Mouse (Mus musculus) bone marrow macrophage, adult 2 months (primary cell): ENCODE data around the gene Cd7. TPM values are rescaled to one million over a fixed set of nuclear protein-coding genes. Genes with fewer than 3 reads are reported as not detected.
"Not testable (repeated sequence)": the region's sequence is repeated elsewhere in the genome, so short reads cannot be mapped to it uniquely, and the experiment has no call there.

Source experiments
- H3K27ac ChIP-seq: 2 replicates; pipeline ENCODE4 v1.5.1; 2012; ENCODE audit warnings: low read depth, low read length; ENCODE audit not compliant: insufficient read depth
- H3K4me1 ChIP-seq: 2 replicates; pipeline ENCODE4 v1.6.1; 2012; ENCODE audit warnings: low read length; ENCODE audit not compliant: control insufficient read depth, insufficient read depth
- H3K4me3 ChIP-seq: 2 replicates; pipeline ENCODE4 v1.5.1; 2012; ENCODE audit warnings: mild to moderate bottlenecking, low read length, moderate library complexity; ENCODE audit not compliant: insufficient read depth
- CTCF ChIP-seq: IDR thresholded peaks from 2 replicates; pipeline ENCODE4 v1.5.1; 2012; ENCODE audit warnings: low read depth, mild to moderate bottlenecking, low read length, moderate library complexity
- POLR2A ChIP-seq: IDR thresholded peaks from 2 replicates; pipeline ENCODE4 v1.6.1; 2012; ENCODE audit warnings: mild to moderate bottlenecking, low read depth, low read length, borderline replicate concordance
- polyA plus RNA-seq: library from polyadenylated mRNA; stranded (reverse); fragments of >200 nt; gene quantifications from 2 replicates; pipeline ENCODE4 v1.2.4, GENCODE M21; 2012; ENCODE audit not compliant: missing spikeins, insufficient read depth, insufficient read length

Cd7 gene
- polyA plus RNA-seq = not detected in 2 replicates

DNA sequence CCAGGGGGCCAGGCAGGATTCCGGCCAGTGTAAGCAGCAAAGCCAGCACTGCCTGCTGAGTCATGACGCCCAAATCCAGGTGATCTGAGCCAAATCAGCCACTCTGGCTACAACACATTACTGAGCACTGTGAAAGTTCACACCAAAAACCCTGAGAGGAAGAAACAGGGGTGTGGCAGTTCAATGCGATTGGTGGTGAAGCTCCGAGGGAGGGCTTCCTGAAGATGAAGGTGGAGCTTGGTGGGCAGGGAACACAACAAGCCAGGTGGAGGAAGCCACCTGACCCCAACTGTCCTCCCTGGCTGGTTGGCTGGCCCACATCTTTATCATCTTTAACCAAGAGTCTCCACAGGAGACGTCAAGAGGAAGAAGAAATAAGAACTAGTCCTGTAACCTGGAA, at the start of gene Cd7:
Cd7 (minus strand) TSS at position 117 of the 400 bp plus-strand sequence.
- Histone ChIP-seq H3K4me3 (no peak within 1 kb of the TSS), H3K4me1 (no peaks in the 10 kb centered on the region), H3K27ac (no peak within 1 kb of the TSS)
- no peak for TF ChIP-seq CTCF
- no peak for TF ChIP-seq POLR2A

DNA sequence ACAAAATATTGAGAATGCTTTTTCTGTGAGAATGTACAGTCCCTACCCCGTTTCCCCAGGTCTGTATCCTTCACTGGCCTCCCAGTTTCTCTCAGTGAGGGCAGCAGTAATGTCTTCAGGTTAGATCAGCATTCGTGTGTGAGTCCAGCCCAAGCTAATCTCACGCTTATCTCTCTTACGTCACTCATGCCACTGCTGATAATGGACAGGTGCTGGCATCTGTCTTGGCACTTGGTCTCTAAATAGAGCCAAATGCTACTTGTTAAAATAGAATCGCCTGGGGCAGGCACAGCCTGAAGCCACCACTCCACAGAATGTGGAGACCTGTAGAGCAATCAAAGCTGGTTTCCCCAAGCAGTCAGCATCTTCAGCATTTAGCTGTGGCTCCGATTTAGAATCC, 49.8 kb upstream of the Cd7 start:
- Histone ChIP-seq H3K4me3 (no peak overlapping the region), H3K4me1 (peaks cover 5% of the 10 kb centered on the region; the same call in 1 of the 2 replicates), H3K27ac (no peak overlapping the region)
- TF ChIP-seq CTCF = no peak
- no peak for TF ChIP-seq POLR2A

DNA sequence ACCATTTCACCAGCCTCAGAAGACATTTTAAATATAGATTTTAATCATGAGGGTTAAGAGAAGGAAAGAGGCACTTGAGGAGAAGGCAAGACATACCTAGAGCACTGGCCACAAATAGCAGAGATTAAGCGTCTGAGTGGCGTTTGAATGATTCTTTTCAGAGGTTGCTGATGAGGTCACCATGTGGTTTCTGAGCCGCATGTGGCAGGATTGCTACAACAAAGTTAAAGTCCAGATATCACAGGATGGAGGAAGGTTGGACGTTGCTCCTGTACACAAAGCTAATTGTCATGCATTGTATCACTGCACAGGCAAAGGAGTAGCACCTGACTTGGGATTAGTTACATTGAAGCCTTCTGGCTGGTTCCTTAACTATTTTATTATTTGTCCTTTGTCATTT, 47.1 kb upstream of the Cd7 start:
- no peak for TF ChIP-seq CTCF
- no peak for TF ChIP-seq POLR2A
- no peak overlapping the region for H3K27ac ChIP-seq
- peaks cover 19% of the 10 kb centered on the region for H3K4me1 ChIP-seq
- no peak overlapping the region for H3K4me3 ChIP-seq

DNA sequence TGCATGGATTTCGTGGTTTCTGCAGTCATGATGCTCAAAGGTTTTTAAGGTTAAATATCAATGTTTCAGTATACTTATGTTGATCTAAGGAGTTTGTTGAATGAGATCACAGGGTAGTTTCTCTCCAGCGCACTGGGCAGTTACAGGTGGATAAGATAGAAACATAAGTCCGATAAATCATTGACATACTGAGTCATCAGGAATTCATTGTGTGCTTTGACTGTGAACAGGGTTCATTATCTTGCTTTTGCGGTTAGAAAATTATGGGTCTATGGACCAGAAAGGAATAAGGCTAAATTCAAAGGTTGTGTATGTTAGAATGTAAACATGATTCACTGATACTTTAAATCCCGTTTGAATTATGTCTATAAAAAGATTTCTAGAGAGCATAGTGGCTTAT, 46.0 kb upstream of the Cd7 start:
- no peak overlapping the region for H3K4me3 ChIP-seq

DNA sequence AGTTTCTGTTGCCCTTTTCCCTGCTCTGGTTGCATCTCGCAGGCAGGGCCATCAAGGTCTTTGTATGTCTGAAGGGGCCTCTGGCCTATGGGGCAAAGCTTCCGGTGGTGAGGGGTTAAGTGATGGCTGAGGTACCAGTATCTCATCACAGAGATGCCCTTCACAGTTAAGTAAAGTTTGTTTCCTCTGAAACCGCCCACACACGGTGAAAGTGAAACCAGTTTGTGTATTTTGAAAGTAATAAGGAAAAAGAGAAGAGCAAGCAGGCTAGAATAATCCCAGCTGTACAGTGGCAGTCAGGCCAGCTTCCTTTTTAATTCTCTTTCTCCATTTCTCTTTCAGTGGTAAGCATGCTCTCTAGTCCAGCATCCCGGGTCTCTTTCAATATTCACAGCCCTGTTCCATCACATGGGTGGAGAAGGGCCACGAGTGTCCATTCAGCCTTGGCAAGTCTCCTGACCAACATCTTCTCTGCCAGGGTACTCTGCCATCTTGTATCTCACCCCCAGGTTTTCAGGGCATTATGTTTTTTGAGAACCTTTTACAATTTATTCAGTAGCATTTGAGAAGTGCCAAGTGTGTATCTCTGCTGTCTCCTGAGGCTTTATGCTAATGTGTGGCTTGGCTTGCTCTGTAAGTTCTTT, 43.8 kb upstream of the Cd7 start:
- H3K4me1 ChIP-seq = peaks cover 24% of the 10 kb centered on the region
- peak overlapping the region; percentile 50 for H3K27ac ChIP-seq
- TF ChIP-seq CTCF (no peak), POLR2A (no peak)
- peak overlapping the region; percentile 48 for H3K4me3 ChIP-seq

More for the DNA sequence above, 46.0 kb upstream of the Cd7 start:
- no peak for TF ChIP-seq POLR2A
- no peak for TF ChIP-seq CTCF
- no peak overlapping the region for H3K27ac ChIP-seq
- H3K4me1 ChIP-seq = peaks cover 18% of the 10 kb centered on the region

DNA sequence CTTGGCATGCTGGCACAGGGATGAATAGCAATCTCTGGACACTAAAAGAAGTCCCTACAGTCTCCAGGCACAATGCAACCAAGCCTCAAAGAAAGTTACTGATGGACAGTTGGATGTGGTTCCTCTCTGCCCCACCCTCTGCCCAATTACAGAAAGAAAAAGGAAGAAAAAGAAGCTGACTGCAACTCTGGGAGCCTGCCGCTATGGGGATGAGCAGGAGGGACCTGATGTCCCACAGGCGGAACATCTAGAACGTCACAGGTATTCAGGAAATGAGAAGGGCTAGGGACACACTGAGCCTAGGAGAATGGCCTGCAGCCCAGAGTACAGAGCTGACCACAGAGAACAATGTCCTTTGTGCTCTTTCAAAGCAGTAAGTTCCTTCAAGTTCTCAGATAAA, 43.0 kb upstream of the Cd7 start:
- no peak for TF ChIP-seq POLR2A
- TF ChIP-seq CTCF = no peak
- H3K27ac ChIP-seq = peak overlapping the region; percentile 33
- peak overlapping the region; percentile 48 for H3K4me3 ChIP-seq
- H3K4me1 ChIP-seq = peaks cover 28% of the 10 kb centered on the region

DNA sequence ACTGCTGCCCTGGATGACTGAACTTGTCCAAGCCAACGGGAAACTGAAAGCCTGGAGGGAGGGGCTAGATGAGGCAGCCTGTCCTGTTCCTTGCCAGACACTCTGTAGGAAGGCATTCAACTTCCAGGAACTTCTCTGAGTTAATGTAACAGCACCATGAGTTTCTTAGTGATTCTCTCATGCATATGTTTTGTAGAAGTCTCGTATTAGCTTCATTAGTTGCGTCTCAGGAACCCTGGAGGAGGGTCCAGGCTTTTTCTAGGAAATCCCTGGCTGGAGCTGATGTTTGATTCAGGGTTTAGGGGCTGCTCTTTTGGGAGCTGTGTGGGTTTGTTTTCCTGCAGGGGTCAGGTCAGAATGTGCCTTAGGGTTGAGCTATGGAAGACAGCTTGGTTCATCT, 41.9 kb upstream of the Cd7 start, which contains the start of gene Sectm1a:
Sectm1a (minus strand) TSS at position 101 of the 400 bp plus-strand sequence.
- no peak within 1 kb of the TSS for H3K4me3 ChIP-seq
- H3K4me1 ChIP-seq = peaks cover 28% of the 10 kb centered on the region
- H3K27ac ChIP-seq = no peak within 1 kb of the TSS
- no peak for TF ChIP-seq CTCF
- no peak for TF ChIP-seq POLR2A

DNA sequence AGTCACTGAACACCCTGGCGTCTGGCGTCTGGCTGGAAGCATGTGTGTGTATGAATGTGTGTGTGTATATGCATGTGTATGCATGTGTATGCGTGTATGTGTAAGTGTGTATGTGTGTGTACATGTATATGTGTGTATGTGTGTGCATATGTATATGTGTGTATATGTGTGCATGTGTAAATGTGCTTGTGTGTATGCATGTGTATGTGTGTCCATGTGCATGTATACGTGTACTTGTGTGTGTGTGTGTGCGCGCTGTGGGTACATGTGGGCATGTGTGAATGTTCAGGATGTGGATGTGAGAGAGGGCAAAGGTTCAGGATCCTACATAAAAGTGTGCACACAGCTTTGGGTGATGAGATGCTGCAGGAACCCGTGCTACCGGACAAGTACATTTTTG, 41.1 kb upstream of the Cd7 start:
- H3K27ac ChIP-seq = no peak overlapping the region
- no peak for TF ChIP-seq CTCF
- TF ChIP-seq POLR2A = no peak
- peaks cover 28% of the 10 kb centered on the region for H3K4me1 ChIP-seq
- H3K4me3 ChIP-seq = no peak overlapping the region

DNA sequence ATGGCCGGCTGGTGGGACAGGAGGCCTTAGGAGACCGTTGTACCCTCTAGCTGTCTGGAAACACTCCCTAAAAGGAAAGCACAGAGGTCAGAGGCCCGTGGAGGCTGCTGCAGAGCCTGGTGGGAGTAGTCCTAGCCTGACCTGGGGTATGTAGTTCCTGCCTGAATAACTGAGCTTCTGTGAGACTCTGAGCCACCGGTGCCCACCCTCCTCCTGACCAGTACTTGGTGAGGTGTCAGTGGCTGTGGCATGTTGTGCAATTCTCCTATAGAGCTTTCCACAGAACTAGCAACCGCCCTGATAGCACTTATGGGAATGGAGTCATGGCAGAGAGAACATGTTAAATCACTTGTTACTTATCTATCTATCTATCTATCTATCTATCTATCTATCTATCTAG, 36.4 kb upstream of the Cd7 start:
- Histone ChIP-seq H3K4me3 (no peak overlapping the region), H3K4me1 (peaks cover 10% of the 10 kb centered on the region), H3K27ac (no peak overlapping the region)
- no peak for TF ChIP-seq POLR2A
- TF ChIP-seq CTCF = no peak

DNA sequence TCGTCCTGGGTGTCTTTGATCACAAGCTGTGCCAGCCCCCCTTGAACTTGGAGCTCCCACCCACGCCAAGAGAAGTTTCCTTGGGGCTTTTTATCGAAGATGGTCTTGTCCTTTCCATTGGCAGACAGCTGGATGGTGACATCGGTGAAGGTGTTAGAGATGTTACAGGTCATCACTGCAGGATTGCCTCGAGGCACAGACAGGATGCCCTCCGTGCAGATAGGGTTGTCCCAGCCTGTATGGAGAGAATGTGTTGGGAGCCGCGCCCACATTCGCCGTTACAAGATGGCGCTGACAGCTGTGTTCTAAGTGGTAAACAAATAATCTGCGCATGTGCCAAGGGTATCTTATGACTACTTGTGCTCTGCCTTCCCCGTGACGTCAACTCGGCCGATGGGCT, 30.4 kb upstream of the Cd7 start:
- H3K4me3 ChIP-seq, H3K27ac ChIP-seq, H3K4me1 ChIP-seq: not testable (repeated sequence)
